Mouse (Mus musculus) embryonic fibroblast, embryonic 13.5 days (primary cell): ENCODE measurements at regions not wholly inside any gene's neighbourhood (a gene's known extent, or its start where the extent isn't known, plus 50 kb on each side); places are given as distances from the start of the nearest gene placed in this dataset.

Experiments
- CTCF ChIP-seq: IDR thresholded peaks from 2 replicates; pipeline ENCODE4 v1.5.1; 2011; ENCODE audit warnings: mild to moderate bottlenecking, control low read depth, low read length, moderate library complexity, borderline replicate concordance; ENCODE audit not compliant: insufficient read depth
- POLR2A ChIP-seq: IDR thresholded peaks from 2 replicates; pipeline ENCODE4 v1.6.1; 2011; ENCODE audit warnings: low read depth, mild to moderate bottlenecking, control low read depth, low read length, moderate library complexity

DNA sequence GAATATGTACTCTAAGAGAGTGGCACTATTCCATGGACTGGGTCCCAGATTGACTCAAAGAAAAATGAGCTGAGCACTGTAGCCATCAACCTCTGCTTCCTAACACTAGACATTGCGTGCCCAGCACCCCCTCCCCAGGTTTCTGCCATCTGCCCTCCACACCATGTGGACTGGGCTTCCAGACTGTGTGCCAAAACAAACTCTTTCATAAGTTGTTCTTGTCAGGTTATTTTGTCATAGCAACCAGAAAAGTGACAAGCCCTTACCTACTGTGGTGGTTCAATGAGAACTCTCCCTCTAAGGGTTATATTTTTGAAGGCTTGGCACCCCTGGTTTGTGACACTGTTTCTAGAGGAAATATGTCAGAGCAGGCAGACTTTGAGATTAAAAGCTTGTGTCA lies 234.3 kb upstream of the Rnaseh2b start:
- TF ChIP-seq CTCF (no peak), POLR2A (no peak)
